Mouse (Mus musculus) liver, embryonic 12.5 days (tissue): ENCODE data around the gene Vps26c. TPM values are rescaled to one million over a fixed set of nuclear protein-coding genes. Genes with fewer than 3 reads are reported as not detected.

Experiments used
- ATAC-seq: fragments of 200-750 bp; cut with Nextera tagmentation; 2 replicates; pipeline ENCODE4 v1.8.0; 2017; ENCODE audit warnings: moderate number of reproducible peaks, mild to moderate bottlenecking, moderate library complexity
- H3K27ac ChIP-seq: fragments of 300-500 bp; sonication (generic); 2 replicates; pipeline ENCODE4 v1.5.1; 2016; ENCODE audit warnings: mild to moderate bottlenecking
- H3K27me3 ChIP-seq: fragments of 300-500 bp; sonication (generic); replicated peaks from 2 replicates; pipeline ENCODE4 v1.6.1; 2016; ENCODE audit warnings: mild to moderate bottlenecking, moderate library complexity
- H3K36me3 ChIP-seq: fragments of 300-500 bp; sonication (generic); 2 replicates; pipeline ENCODE4 v1.6.1; 2016; ENCODE audit warnings: mild to moderate bottlenecking, moderate library complexity
- H3K4me1 ChIP-seq: fragments of 300-500 bp; sonication (generic); 2 replicates; pipeline ENCODE4 v1.6.1; 2016
- H3K4me2 ChIP-seq: fragments of 300-500 bp; sonication (generic); 2 replicates; pipeline ENCODE4 v1.6.1; 2016; ENCODE audit warnings: mild to moderate bottlenecking, moderate library complexity
- H3K4me3 ChIP-seq: fragments of 300-500 bp; sonication (generic); 2 replicates; pipeline ENCODE4 v1.5.1; 2016; ENCODE audit warnings: mild to moderate bottlenecking, moderate library complexity
- H3K9ac ChIP-seq: fragments of 300-500 bp; sonication (generic); 2 replicates; pipeline ENCODE4 v1.6.1; 2016; ENCODE audit warnings: mild to moderate bottlenecking, moderate library complexity
- H3K9me3 ChIP-seq: fragments of 300-500 bp; sonication (generic); replicated peaks from 2 replicates; pipeline ENCODE4 v1.6.1; 2016; ENCODE audit warnings: mild to moderate bottlenecking, moderate library complexity
- WGBS: fragments of 180-500 bp; shearing (Covaris S2); methylation state at CpG from one replicate; pipeline ENCODE4 v1.1.7; 2016; ENCODE audit not compliant: insufficient replicate concordance; 5-methylcytosine and 5-hydroxymethylcytosine counted together
- polyA plus RNA-seq: library from polyadenylated mRNA; unstranded; fragments of >200 nt; fragmentation: Nextera tagmentation; extraction: Ambion mirVana; gene quantifications from 2 replicates; pipeline ENCODE4 v1.2.1, GENCODE M21; 2016

Gene Vps26c
- polyA plus RNA-seq, 1 experiment from 2014 or later: 25.8 TPM

DNA sequence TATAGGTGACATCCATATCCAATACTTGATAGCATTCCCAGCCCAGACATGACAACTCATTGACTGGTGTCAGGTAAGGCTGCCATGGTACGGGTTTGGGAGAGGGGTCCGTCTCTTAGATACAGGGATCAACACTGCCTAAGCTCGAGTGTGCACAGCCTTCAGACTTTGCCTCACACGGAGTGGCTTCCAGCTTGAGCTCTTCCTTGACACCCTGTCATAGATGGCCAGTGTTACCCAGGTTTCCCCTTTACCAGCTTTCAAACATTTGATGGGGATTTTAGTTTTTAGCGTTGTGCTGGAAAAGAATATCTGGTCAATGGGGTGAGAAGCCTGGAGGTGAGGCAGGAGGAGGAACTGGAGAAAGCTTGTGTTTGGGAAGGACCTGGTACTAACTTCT, 41.1 kb upstream of the Vps26c start:
- WGBS: 67% methylated on average over 5 of the region's 5 CpGs
- no peaks in the 10 kb centered on the region for H3K36me3 ChIP-seq
- no peak overlapping the region for H3K27ac ChIP-seq
- no peak for ATAC-seq
- no peaks in the 10 kb centered on the region for H3K9me3 ChIP-seq
- H3K4me2 ChIP-seq: peak overlapping the region; percentile 80
- H3K4me3 ChIP-seq: peak overlapping the region; percentile 96
- peaks cover 26% of the 10 kb centered on the region for H3K4me1 ChIP-seq
- no peaks in the 10 kb centered on the region for H3K27me3 ChIP-seq
- H3K9ac ChIP-seq: peak overlapping the region; percentile 96; the same call in 1 of the 2 replicates

DNA sequence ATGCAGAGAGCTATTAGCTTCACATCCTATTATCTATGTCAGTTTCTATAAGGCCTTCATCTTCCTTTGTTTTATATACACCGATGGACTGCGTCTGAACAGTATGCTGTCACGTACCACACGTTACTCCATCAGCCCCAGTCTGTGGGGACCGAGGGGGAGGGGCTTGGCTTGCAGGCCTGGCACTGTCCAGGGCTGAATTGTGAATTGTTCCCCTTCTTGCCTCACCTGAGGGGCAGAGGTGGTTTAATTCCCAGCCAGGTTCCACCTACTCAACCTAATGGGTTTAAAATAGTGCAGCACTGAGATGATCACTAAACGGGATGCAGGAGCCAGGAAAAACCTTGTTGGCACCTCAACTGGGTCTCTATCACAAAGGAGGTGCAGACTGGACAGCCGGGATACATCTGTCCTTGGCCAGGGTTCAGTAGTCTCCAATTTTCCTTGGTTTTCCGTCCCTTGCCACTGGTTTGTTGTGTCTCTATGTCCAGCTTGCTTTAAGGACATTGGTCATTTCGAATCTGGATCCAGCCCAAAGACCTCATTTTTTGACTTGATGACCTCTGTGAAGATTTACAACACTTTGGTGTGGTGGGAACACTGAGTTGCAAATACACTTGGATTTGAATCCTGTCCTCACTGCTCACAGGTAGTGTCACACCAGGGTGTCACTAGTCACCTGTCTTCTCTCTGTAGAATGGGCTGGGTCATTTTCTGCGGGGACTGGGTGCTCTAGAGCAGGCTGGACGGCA, 40.4 kb upstream of the Vps26c start:
- Histone ChIP-seq H3K36me3 (no peaks in the 10 kb centered on the region), H3K27me3 (no peaks in the 10 kb centered on the region), H3K4me2 (no peak overlapping the region), H3K4me1 (peaks cover 19% of the 10 kb centered on the region), H3K9ac (no peak overlapping the region), H3K4me3 (no peak overlapping the region), H3K9me3 (no peaks in the 10 kb centered on the region), H3K27ac (no peak overlapping the region)
- no peak for ATAC-seq
- 82% methylated on average over 11 of the region's 11 CpGs for WGBS

DNA sequence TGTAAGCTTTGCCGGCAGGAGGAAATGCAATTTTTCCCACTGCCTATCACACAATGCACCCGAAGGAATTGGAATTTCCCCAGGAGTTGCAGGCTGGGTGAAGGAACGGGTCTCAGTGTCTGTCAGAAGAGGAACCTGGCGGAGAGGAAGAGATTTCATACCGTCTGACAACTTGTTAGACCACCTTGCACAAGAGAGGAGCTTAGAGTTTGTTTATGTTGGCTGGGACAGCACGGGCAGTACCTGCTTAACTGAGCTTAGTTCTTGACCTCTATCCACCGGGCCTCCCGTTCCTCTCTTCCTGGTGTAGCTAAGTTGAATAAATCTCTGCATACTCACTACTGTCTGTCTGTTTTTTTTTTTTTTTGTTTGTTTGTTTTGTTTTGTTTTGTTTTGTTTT, 39.5 kb upstream of the Vps26c start:
- no peak overlapping the region for H3K4me2 ChIP-seq
- H3K27me3 ChIP-seq: no peaks in the 10 kb centered on the region
- no peak overlapping the region for H3K4me3 ChIP-seq
- H3K36me3 ChIP-seq: no peaks in the 10 kb centered on the region
- H3K27ac ChIP-seq: no peak overlapping the region
- ATAC-seq: no peak
- H3K9me3 ChIP-seq: no peaks in the 10 kb centered on the region
- no peak overlapping the region for H3K9ac ChIP-seq
- WGBS: 40% methylated on average over 8 of the region's 8 CpGs
- H3K4me1 ChIP-seq: peaks cover 11% of the 10 kb centered on the region

DNA sequence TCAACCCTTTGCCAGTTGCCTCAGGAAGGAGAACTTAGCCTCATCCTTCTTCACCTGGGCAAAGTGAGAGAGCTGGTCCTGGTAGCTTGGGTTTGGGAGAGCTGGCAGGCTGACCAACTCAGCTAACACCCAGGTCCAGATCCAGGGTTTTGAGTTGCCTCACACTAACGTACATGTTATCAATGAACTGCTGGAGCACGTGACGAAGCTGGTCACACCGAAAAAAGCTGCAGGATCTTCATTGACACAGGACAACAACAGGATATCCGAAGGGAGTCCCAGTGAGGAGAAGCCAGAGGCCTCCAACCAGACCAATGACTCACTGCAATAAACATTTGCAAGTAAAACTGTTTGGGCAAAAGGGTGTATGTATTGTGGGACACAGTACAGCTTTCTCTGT, 34.0 kb upstream of the Vps26c start:
- H3K36me3 ChIP-seq: no peaks in the 10 kb centered on the region
- peak overlapping the region; percentile 17 for H3K4me2 ChIP-seq
- H3K9ac ChIP-seq: no peak overlapping the region
- peaks cover 4% of the 10 kb centered on the region; the same call in 1 of the 2 replicates for H3K27me3 ChIP-seq
- no peaks in the 10 kb centered on the region for H3K9me3 ChIP-seq
- peak overlapping the region; percentile 66; the same call in 1 of the 2 replicates for H3K27ac ChIP-seq
- H3K4me3 ChIP-seq: no peak overlapping the region
- ATAC-seq: 0 out of 2 replicates have a peak, but pooled peaks have one; percentile 28
- peaks cover 27% of the 10 kb centered on the region for H3K4me1 ChIP-seq
- WGBS: 18% methylated on average over 5 of the region's 5 CpGs

DNA sequence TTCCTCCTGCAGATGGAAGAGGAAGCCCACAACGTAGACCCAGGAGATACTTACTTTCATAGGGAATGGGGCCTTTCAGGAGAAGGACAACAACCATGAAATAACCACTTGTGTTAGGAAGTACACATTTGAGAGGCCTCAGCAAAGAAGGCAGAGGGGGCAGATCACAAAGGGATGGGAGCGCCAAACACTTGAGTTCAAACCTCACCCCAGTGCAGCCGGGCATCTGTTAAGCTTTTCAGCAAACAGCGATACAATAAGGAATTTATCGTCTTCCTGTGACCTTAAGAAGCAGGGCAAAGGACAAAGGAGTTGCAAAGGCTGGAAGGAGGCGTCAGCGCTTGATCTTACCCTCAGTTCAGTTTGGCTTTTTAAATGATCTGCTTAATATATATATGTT, 33.2 kb upstream of the Vps26c start:
- peak overlapping the region; percentile 66 for H3K27ac ChIP-seq
- no peak overlapping the region for H3K9ac ChIP-seq
- H3K4me3 ChIP-seq: no peak overlapping the region
- no peaks in the 10 kb centered on the region for H3K9me3 ChIP-seq
- no peak for ATAC-seq
- H3K4me2 ChIP-seq: peak overlapping the region; percentile 42
- H3K4me1 ChIP-seq: peaks cover 27% of the 10 kb centered on the region
- WGBS: 15% methylated on average over 7 of the region's 7 CpGs
- H3K36me3 ChIP-seq: no peaks in the 10 kb centered on the region
- peaks cover 4% of the 10 kb centered on the region; the same call in 1 of the 2 replicates for H3K27me3 ChIP-seq

DNA sequence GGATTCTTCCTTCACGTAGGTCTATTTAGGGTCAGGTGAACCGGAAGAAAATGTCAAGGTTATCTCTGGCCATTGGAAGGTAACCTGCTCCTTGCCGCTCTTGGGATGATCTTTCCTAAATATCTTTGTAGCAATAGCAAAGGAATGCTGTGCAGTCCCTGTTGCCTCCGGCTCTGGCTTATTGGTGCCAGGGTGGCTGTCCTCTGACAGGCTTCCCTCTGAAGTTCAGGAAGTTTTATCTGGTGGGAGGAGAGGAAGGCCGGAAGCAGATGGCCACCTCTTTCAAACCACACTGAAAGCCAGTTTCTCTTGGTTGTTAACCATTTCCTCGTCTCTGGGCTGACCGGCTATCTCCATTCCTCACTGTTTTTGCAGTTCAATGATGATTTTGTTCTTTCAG, 32.7 kb upstream of the Vps26c start:
- no peaks in the 10 kb centered on the region for H3K9me3 ChIP-seq
- H3K4me3 ChIP-seq: peak overlapping the region; percentile 17
- peak overlapping the region; percentile 42 for H3K4me2 ChIP-seq
- peaks cover 27% of the 10 kb centered on the region for H3K4me1 ChIP-seq
- H3K27ac ChIP-seq: peak overlapping the region; percentile 66
- peak; percentile 40; the same call in 1 of the 2 replicates for ATAC-seq
- peaks cover 4% of the 10 kb centered on the region; the same call in 1 of the 2 replicates for H3K27me3 ChIP-seq
- no peaks in the 10 kb centered on the region for H3K36me3 ChIP-seq
- 7% methylated on average over 7 of the region's 7 CpGs for WGBS
- H3K9ac ChIP-seq: no peak overlapping the region

DNA sequence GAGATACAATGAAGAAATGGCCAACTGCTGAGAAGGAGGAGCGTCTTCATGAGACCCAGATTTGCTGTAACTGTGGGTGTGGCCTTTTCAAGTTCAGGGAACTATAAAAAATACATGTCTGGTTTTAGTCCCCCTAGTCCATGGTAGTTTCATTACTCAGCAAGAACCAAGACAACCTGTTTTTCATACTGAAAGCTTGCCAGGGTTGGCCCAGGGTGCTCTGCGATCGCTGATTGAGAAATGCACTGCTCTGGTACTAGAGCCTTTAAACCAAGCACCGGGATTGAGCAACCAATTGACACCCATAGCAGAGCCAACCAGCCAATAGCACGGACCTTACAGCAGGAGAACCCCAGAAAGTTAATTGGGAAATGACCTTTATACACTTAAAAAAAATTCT, 29.6 kb upstream of the Vps26c start:
- no peaks in the 10 kb centered on the region for H3K36me3 ChIP-seq
- H3K4me2 ChIP-seq: no peak overlapping the region
- H3K4me3 ChIP-seq: no peak overlapping the region
- 0 out of 2 replicates have a peak, but pooled peaks cover 3% of the 10 kb centered on the region for H3K9me3 ChIP-seq
- ATAC-seq: no peak
- H3K27me3 ChIP-seq: peaks cover 4% of the 10 kb centered on the region; the same call in 1 of the 2 replicates
- 75% methylated on average over 5 of the region's 5 CpGs for WGBS
- H3K27ac ChIP-seq: no peak overlapping the region
- no peak overlapping the region for H3K9ac ChIP-seq
- peaks cover 35% of the 10 kb centered on the region for H3K4me1 ChIP-seq

DNA sequence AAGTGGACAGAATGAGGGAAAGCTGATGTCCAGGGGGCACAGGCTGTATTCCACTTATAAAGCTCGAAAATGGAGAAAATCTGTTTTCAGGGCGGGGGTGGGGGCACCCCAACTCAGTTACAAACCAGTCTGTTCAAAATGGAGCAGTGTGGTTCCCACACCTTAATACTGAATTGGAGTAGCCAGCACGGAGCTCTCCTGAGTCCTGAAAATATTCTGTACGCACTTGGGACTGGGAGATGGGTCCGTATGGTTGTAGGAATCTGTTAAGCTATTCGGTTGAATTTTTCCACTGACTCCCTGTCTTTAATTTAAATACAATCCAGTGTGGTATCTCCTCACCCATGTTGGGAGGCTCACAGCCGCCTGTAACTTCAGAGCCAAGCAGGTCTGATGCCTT, 28.7 kb upstream of the Vps26c start:
- no peak overlapping the region for H3K27ac ChIP-seq
- no peaks in the 10 kb centered on the region for H3K36me3 ChIP-seq
- peaks cover 28% of the 10 kb centered on the region for H3K4me1 ChIP-seq
- no peak for ATAC-seq
- H3K9ac ChIP-seq: no peak overlapping the region
- 0 out of 2 replicates have a peak, but pooled peaks cover 3% of the 10 kb centered on the region for H3K9me3 ChIP-seq
- H3K27me3 ChIP-seq: peaks cover 4% of the 10 kb centered on the region; the same call in 1 of the 2 replicates
- no peak overlapping the region for H3K4me2 ChIP-seq
- 72% methylated on average over 7 of the region's 7 CpGs for WGBS
- no peak overlapping the region for H3K4me3 ChIP-seq

DNA sequence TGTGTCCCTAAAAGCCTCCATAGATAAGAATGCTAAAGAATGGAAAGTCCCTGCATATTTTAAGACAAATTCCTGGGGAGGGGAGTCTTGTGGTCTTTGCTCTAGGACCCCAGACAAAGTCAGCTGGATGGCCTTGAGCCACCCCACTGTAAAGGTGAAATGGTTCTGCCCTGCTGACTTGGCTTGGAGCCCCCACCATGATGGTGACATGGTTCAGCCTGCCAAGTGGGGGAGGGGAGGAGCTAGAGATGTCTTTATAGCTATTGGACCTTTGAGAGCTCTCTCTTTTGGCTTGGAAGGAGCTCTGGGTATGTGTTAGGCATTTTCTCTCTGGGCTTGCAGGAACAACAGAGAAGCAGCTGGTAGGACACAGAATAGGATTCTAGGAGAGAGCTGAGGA, 25.3 kb upstream of the Vps26c start:
- H3K4me1 ChIP-seq: peaks cover 8% of the 10 kb centered on the region

DNA sequence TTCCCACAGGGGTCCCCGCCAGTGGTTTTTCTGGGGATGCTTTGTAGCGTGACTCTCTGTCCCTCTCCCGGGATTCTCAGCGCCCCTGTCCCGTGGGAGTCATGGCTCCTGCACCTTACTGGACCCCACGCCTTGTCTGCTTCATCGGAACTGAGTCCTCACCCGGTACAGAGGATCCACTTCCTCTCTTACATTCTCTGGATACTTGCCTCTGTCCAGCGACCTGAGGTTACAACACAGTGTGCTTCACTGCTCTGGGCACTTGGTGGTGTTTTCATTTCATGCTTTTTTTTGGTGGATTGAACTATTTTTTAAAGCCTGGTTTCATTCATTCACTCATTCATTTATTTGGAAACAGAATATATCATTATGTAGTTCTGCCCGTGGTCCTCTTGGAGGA, 23.2 kb upstream of the Vps26c start:
- no peak overlapping the region for H3K4me3 ChIP-seq
- no peak overlapping the region for H3K4me2 ChIP-seq
- H3K36me3 ChIP-seq: no peaks in the 10 kb centered on the region
- H3K4me1 ChIP-seq: peaks cover 24% of the 10 kb centered on the region
- no peaks in the 10 kb centered on the region for H3K27me3 ChIP-seq
- H3K9ac ChIP-seq: no peak overlapping the region
- 0 out of 2 replicates have a peak, but pooled peaks cover 3% of the 10 kb centered on the region for H3K9me3 ChIP-seq
- no peak for ATAC-seq
- no peak overlapping the region for H3K27ac ChIP-seq
- WGBS: 54% methylated on average over 10 of the region's 10 CpGs

More for the DNA sequence above, 25.3 kb upstream of the Vps26c start:
- Histone ChIP-seq H3K4me3 (no peak overlapping the region), H3K27ac (no peak overlapping the region), H3K9ac (no peak overlapping the region), H3K4me2 (no peak overlapping the region), H3K9me3 (0 out of 2 replicates have a peak, but pooled peaks cover 3% of the 10 kb centered on the region), H3K27me3 (peaks cover 3% of the 10 kb centered on the region; the same call in 1 of the 2 replicates), H3K36me3 (no peaks in the 10 kb centered on the region)
- no peak for ATAC-seq

DNA sequence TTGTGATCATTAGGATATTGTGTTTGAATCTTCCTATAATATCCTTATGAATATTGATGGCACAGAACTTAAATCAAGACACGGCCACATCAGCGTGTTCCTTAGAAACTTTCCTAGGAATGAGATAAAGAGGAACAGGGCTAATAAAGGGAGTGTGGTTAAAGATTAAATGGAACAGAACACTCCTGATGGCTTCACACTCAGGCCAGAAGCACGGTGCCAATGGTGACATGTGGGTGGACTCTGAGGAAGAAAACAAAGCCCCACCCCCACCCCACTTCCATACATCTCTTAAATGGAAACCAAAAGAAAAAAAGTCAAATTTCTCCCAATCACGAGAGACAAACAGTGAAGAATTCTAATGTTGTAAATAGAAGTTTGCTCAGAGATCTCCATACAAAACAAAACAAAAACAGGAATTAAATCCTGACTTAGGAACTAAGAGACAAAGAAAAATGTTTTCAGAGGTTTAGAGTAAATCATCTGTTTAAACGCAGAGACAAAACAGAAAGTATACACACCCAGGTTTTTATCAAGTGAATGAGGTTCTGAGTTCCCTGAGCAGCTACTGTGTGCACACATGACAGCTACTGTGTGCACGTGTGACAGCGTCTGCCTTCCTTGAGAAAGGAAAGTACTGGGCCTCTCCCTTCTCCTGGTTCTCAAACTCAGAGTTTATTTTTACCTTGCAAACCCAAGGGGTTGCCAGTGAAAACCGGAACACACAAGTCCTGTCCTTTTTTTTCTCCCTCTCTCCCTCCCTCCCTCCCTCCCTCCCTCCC, 19.3 kb upstream of the Vps26c start:
- Histone ChIP-seq H3K4me3 (no peak overlapping the region), H3K9me3 (no peaks in the 10 kb centered on the region), H3K4me1 (peaks cover 17% of the 10 kb centered on the region; the same call in 1 of the 2 replicates), H3K4me2 (0 out of 2 replicates have a peak overlapping the region, but pooled peaks have one; percentile 25), H3K27me3 (no peaks in the 10 kb centered on the region), H3K27ac (no peak overlapping the region), H3K9ac (no peak overlapping the region), H3K36me3 (no peaks in the 10 kb centered on the region)
- ATAC-seq: no peak
- 44% methylated on average over 8 of the region's 8 CpGs for WGBS
